Mouse (Mus musculus) heart, embryonic 12.5 days (tissue): ENCODE measurements around the gene Cox7b. TPM values are rescaled to one million over a fixed set of nuclear protein-coding genes. Genes with fewer than 3 reads are reported as not detected.
"Not testable (repeated sequence)": the region's sequence is repeated elsewhere in the genome, so short reads cannot be mapped to it uniquely, and the experiment has no call there.

ENCODE experiments used
- ATAC-seq: fragments of 200-750 bp; cut with Nextera tagmentation; 2 replicates; pipeline ENCODE4 v1.8.0; 2017; ENCODE audit warnings: moderate TSS enrichment, moderate library complexity; ENCODE audit not compliant: insufficient number of reproducible peaks, low FRiP score
- H3K27ac ChIP-seq: fragments of 300-500 bp; sonication (generic); 2 replicates; pipeline ENCODE4 v1.5.1; 2016; ENCODE audit warnings: mild to moderate bottlenecking, moderate library complexity; ENCODE audit not compliant: poor library complexity, severe bottlenecking
- H3K27me3 ChIP-seq: fragments of 300-500 bp; sonication (generic); replicated peaks from 2 replicates; pipeline ENCODE4 v1.6.1; 2016; ENCODE audit warnings: mild to moderate bottlenecking, moderate library complexity
- H3K36me3 ChIP-seq: fragments of 300-500 bp; sonication (generic); 2 replicates; pipeline ENCODE4 v1.6.1; 2016; ENCODE audit warnings: mild to moderate bottlenecking, moderate library complexity
- H3K4me1 ChIP-seq: fragments of 300-500 bp; sonication (generic); replicated peaks from 2 replicates; pipeline ENCODE4 v1.6.1; 2016; ENCODE audit warnings: mild to moderate bottlenecking
- H3K4me2 ChIP-seq: fragments of 300-500 bp; sonication (generic); 2 replicates; pipeline ENCODE4 v1.6.1; 2016; ENCODE audit warnings: mild to moderate bottlenecking, moderate library complexity
- H3K4me3 ChIP-seq: fragments of 300-500 bp; sonication (generic); 2 replicates; pipeline ENCODE4 v1.5.1; 2016; ENCODE audit warnings: mild to moderate bottlenecking
- H3K9ac ChIP-seq: fragments of 300-500 bp; sonication (generic); 2 replicates; pipeline ENCODE4 v1.6.1; 2016; ENCODE audit warnings: mild to moderate bottlenecking, moderate library complexity
- H3K9me3 ChIP-seq: fragments of 300-500 bp; sonication (generic); replicated peaks from 2 replicates; pipeline ENCODE4 v1.6.1; 2016; ENCODE audit warnings: mild to moderate bottlenecking, moderate library complexity
- WGBS: fragments of 180-500 bp; shearing (Covaris S2); methylation state at CpG from one replicate; pipeline ENCODE4 v1.1.7; 2016; 5-methylcytosine and 5-hydroxymethylcytosine counted together
- polyA plus RNA-seq: library from polyadenylated mRNA; unstranded; fragments of >200 nt; fragmentation: Nextera tagmentation; extraction: Ambion mirVana; gene quantifications from 2 replicates; pipeline ENCODE4 v1.2.1, GENCODE M21; 2016

The Cox7b gene
- 775 and 814 TPM in 2 replicates for polyA plus RNA-seq

DNA sequence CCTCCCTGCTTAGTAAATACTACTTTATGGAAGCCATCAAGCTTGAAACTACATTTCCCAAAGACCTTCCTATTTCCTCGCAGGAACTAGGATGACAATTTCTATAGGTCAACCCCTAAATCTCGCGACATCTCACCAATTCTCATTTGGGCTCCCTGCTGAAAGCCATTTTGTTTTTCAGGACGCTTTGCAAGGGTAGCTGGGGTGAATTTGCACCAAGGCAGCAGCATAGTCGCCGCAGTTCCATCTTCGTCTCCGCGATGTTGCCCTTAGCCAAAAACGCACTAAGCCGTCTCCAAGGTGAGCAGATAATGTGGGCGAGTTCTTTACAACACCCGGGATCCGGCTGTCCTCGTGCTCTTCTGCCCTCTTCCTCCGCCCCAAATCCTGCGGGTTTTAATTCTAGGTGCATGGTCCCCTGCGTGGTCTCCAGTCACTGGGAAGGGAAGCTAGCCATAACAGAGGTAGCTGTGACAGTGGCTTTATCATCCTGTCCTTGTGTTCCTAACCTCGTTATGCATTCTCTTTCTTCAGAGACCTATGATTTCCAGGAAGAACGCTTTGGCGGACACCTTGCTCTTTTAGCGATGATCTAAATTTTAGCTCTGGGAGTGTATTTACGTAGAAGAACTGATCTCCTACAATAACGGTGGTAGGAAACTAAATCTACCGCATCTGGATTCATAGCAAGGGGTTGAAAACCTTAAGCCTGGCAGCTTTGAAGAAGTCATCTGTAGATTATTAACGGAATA is at the start of gene Cox7b:
Gene Cox7b, plus strand, starts transcription at position 130 of the 752 bp plus-strand sequence.
- peak; percentile 45; the same call in 1 of the 2 replicates for ATAC-seq
- Histone ChIP-seq H3K27ac (peak within 1 kb of the TSS; percentile 94), H3K36me3 (peaks cover 18% of the 10 kb centered on the region; the same call in 1 of the 2 replicates), H3K9me3 (no peaks in the 10 kb centered on the region), H3K4me3 (peak within 1 kb of the TSS; percentile 70), H3K4me1 (peaks cover 3% of the 10 kb centered on the region), H3K27me3 (no peaks in the 10 kb centered on the region), H3K9ac (peak within 1 kb of the TSS; percentile 80), H3K4me2 (peak within 1 kb of the TSS; percentile 41)
- 15% methylated on average over 26 of the region's 26 CpGs for WGBS

DNA sequence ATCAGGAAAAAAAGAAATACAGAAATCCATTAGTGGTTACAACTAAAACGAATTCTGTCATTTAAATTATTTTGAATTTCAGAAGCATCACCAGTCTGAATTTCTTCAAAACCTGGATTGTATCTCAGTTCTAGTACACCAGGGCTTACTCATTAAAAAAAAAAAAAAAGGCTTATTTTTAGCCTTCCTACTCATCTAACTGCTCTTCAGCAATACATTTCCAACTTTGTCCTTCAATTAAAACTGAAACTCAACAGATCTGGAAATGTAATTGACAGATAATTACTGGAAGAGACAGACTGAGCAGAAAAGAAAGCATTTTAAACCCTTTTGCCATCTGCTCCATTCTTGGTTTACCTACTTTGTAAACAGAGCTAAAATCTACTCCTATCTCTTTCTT is 13.9 kb upstream of the Cox7b start:
- H3K4me3 ChIP-seq = no peak overlapping the region
- no peaks in the 10 kb centered on the region for H3K27me3 ChIP-seq
- H3K27ac ChIP-seq = no peak overlapping the region
- no peak overlapping the region for H3K9ac ChIP-seq
- no peak overlapping the region for H3K4me2 ChIP-seq
- no peak for ATAC-seq
- no peaks in the 10 kb centered on the region for H3K4me1 ChIP-seq
- 45% methylated on average over 1 of the region's 1 CpGs for WGBS
- peaks cover 11% of the 10 kb centered on the region for H3K36me3 ChIP-seq
- no peaks in the 10 kb centered on the region for H3K9me3 ChIP-seq

DNA sequence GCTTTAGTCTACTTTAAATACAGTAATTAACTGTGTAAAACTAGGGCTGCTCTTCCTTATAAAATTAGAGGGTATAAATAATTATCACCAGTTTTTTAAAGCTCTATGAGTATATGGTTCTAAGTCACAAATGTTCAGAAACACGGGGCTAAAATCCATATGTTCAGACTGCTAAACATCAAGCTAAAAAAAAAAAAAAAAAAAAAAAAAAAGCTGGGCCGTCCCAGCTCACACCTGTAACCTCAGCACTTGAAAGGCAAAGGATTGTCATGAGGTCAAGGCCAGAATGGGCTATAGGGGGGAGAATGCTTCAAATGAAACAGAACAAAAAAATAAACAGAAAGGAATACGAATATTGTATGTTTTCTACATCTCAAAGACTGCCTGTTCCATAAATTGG is 4.7 kb upstream of the Cox7b start:
- H3K27ac ChIP-seq = peak overlapping the region; percentile 91; the same call in 1 of the 2 replicates
- H3K27me3 ChIP-seq = no peaks in the 10 kb centered on the region
- peak overlapping the region; percentile 69 for H3K4me3 ChIP-seq
- H3K4me2 ChIP-seq = peak overlapping the region; percentile 61
- H3K9ac ChIP-seq = peak overlapping the region; percentile 81
- H3K36me3 ChIP-seq = no peaks in the 10 kb centered on the region
- WGBS = 13% methylated on average over 3 of the region's 3 CpGs
- no peaks in the 10 kb centered on the region for H3K9me3 ChIP-seq
- H3K4me1 ChIP-seq = peaks cover 8% of the 10 kb centered on the region
- ATAC-seq = no peak

DNA sequence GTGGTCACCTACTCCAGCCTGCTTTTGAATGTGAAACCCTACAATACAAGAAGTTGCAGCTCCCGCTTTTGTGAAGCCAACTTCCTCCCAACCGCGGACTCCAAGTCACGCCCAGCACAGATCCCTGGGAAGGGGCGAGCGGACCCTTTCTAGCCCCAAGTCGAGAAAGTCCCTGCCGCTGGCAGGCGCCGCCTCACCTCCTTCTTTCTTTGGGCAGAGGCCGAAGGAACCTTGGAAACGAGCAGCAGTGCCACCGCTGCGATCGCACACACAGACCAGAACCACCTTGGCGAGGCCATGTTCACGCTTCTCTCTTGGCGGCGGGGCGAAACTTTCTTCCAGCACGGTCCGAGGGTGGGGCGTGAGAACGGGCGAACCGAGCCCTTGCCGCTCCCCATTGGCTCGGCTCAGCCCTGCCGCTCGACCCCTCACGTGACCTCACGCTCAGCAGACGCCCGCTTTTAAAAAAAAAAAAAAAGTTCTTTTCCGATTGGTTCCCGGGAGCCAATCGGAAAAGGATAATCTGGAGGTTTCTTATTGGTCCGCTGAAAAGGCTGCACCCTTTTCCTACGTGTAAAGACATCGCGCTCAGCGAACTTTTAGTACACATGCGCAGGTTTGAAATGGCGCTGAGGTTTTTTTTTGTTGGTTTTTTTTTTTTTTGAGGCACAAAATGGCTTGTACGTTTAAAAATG is 3.9 kb upstream of the Cox7b start, which contains the start of gene Magt1:
Gene Magt1, minus strand, starts transcription at position 442 of the 695 bp plus-strand sequence.
- peaks cover 8% of the 10 kb centered on the region for H3K4me1 ChIP-seq
- no peaks in the 10 kb centered on the region for H3K36me3 ChIP-seq
- H3K4me2 ChIP-seq = peak within 1 kb of the TSS; percentile 61
- peak within 1 kb of the TSS; percentile 91 for H3K27ac ChIP-seq
- H3K4me3 ChIP-seq = peak within 1 kb of the TSS; percentile 69
- H3K27me3 ChIP-seq = no peaks in the 10 kb centered on the region
- H3K9me3 ChIP-seq = no peaks in the 10 kb centered on the region
- peak; percentile 97 for ATAC-seq
- H3K9ac ChIP-seq = peak within 1 kb of the TSS; percentile 81
- WGBS = 12% methylated on average over 45 of the region's 45 CpGs

DNA sequence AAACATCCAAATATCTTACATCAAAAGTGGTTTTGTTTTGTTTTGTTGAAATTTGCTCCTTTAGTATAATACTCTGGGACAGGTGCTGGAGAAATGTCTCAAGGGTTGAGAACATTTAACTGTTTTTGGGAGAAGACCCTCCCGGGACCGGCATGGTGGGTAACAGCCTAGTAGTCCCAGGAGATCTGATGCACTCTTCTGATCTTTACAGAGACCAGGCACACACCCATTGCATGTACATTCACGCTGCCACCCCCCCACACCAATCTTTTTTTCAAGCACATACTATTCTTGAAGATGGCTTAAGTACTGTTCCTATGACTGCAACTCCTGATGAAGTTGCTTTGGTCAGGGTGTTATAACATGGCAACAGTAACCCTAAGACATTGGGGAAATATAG is 2.9 kb upstream of the Cox7b start:
- peak overlapping the region; percentile 74; the same call in 1 of the 2 replicates for H3K27ac ChIP-seq
- ATAC-seq = no peak
- no peaks in the 10 kb centered on the region for H3K9me3 ChIP-seq
- peak overlapping the region; percentile 17; the same call in 1 of the 2 replicates for H3K4me3 ChIP-seq
- H3K4me1 ChIP-seq = peaks cover 8% of the 10 kb centered on the region
- H3K27me3 ChIP-seq = no peaks in the 10 kb centered on the region
- WGBS = 61% methylated on average over 3 of the region's 3 CpGs
- no peak overlapping the region for H3K9ac ChIP-seq
- peak overlapping the region; percentile 60 for H3K4me2 ChIP-seq
- H3K36me3 ChIP-seq = 0 out of 2 replicates have a peak, but pooled peaks cover 3% of the 10 kb centered on the region

DNA sequence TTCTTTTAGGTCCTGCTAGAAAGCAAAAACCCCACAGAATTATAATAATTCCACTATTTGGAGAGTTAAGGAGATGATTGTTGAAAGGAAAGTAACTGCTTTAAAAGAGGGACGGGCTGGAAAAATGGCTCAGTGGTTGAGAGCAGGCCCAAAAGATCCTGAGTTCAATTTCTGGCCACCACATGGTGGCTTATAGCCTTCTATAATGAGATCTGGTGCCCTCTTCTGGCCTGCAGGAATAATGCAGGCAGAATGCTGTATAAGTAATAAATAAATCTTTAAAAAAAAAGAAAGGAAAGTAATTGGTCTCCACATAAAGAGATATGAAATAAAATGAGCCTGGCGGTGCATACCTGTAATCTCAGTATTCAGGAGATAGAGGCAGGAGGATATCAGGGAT is 2.3 kb upstream of the Cox7b start:
- 30% methylated on average over 2 of the region's 2 CpGs for WGBS

DNA sequence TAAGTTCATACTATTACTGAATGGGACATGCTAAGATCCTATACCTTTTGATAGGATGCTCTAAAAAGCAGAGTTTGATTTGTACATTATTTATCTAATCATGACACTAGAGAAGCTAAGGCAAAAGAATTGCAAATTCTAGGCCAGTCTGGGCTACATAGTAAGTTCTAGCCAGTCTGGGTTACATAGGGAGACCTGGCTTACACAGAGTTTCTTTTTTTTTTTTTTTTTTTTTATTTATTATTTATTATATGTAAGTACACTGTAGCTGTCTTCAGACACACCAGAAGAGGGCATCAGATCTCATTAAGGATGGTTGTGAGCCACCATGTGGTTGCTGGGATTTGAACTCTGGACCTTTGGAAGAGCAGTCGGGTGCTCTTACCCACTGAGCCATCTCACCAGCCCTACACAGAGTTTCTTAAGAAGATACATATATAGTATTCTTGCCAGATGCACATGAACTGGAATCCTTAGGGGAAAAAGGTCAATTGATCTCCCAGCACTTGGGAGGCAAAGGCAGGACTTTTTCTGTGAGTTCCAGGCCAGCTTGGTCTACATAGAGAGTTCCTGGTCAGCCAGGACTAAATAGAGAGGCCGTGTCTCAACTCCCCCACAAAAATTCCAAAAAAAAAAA is 641 bp upstream of the Cox7b start:
- H3K27me3 ChIP-seq, H3K9ac ChIP-seq, H3K9me3 ChIP-seq, H3K4me3 ChIP-seq, H3K27ac ChIP-seq, H3K4me2 ChIP-seq, ATAC-seq, H3K4me1 ChIP-seq: not testable (repeated sequence)
- WGBS = 66% methylated on average over 2 of the region's 2 CpGs
- peaks cover 15% of the 10 kb centered on the region; the same call in 1 of the 2 replicates for H3K36me3 ChIP-seq

More for the DNA sequence above, 2.3 kb upstream of the Cox7b start:
- peaks cover 8% of the 10 kb centered on the region for H3K4me1 ChIP-seq
- 0 out of 2 replicates have a peak, but pooled peaks cover 3% of the 10 kb centered on the region for H3K36me3 ChIP-seq
- no peak overlapping the region for H3K9ac ChIP-seq
- no peak for ATAC-seq
- no peak overlapping the region for H3K4me2 ChIP-seq
- H3K4me3 ChIP-seq = no peak overlapping the region
- no peak overlapping the region for H3K27ac ChIP-seq
- H3K27me3 ChIP-seq = no peaks in the 10 kb centered on the region
- H3K9me3 ChIP-seq = no peaks in the 10 kb centered on the region

DNA sequence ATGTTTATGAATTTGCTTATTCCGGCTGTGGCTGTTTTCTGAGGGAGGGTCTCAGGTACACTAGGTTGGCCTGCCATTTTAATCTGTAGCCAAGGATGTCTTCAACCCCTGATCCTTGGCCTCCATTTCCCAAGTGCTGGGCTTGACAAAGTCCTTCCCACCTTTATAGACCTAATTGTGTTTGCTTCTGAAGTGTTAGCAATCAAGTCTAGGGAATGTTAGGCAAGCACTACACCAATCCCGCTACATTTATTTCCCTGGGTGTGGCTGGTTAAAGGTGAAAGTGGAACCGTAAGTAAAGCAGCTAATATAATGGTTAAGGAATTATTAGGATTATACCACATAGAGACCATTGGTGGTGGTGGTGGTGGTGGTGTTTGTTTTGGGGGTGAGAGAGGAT is 1.6 kb downstream of the Cox7b start:
- Histone ChIP-seq H3K9ac (peak overlapping the region; percentile 51; the same call in 1 of the 2 replicates), H3K36me3 (peaks cover 26% of the 10 kb centered on the region), H3K4me2 (peak overlapping the region; percentile 64)

DNA sequence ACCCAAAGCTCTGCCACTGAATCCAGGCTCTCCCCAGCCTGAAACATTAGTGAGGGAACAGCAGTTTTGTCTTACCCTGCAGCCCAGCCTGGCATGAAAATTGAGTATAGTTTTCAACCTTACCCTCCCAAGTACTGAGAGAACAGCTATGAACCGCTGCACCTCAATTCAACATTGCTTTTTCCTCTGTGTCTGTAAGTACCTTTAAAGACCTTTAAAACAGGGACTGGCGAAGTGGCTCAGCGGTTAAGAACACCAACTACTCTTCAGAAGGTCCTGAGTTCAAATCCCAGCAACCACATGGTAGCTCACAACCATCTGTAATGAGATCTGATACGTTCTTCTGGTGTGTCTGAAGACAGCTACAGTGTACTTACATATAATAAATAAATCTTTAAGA is 2.0 kb downstream of the Cox7b start:
- no peaks in the 10 kb centered on the region for H3K27me3 ChIP-seq
- H3K27ac ChIP-seq = no peak overlapping the region
- H3K9ac ChIP-seq = no peak overlapping the region
- H3K4me2 ChIP-seq = peak overlapping the region; percentile 64
- 93% methylated on average over 4 of the region's 4 CpGs for WGBS
- H3K4me1 ChIP-seq = peaks cover 3% of the 10 kb centered on the region
- no peaks in the 10 kb centered on the region for H3K9me3 ChIP-seq
- no peak for ATAC-seq
- H3K36me3 ChIP-seq = peaks cover 26% of the 10 kb centered on the region
- H3K4me3 ChIP-seq = peak overlapping the region; percentile 31

More for the DNA sequence above, 1.6 kb downstream of the Cox7b start:
- Histone ChIP-seq H3K9me3 (no peaks in the 10 kb centered on the region), H3K4me1 (peaks cover 3% of the 10 kb centered on the region), H3K27me3 (no peaks in the 10 kb centered on the region), H3K4me3 (peak overlapping the region; percentile 31), H3K27ac (no peak overlapping the region)
- 76% methylated on average over 3 of the region's 3 CpGs for WGBS
- ATAC-seq = no peak

DNA sequence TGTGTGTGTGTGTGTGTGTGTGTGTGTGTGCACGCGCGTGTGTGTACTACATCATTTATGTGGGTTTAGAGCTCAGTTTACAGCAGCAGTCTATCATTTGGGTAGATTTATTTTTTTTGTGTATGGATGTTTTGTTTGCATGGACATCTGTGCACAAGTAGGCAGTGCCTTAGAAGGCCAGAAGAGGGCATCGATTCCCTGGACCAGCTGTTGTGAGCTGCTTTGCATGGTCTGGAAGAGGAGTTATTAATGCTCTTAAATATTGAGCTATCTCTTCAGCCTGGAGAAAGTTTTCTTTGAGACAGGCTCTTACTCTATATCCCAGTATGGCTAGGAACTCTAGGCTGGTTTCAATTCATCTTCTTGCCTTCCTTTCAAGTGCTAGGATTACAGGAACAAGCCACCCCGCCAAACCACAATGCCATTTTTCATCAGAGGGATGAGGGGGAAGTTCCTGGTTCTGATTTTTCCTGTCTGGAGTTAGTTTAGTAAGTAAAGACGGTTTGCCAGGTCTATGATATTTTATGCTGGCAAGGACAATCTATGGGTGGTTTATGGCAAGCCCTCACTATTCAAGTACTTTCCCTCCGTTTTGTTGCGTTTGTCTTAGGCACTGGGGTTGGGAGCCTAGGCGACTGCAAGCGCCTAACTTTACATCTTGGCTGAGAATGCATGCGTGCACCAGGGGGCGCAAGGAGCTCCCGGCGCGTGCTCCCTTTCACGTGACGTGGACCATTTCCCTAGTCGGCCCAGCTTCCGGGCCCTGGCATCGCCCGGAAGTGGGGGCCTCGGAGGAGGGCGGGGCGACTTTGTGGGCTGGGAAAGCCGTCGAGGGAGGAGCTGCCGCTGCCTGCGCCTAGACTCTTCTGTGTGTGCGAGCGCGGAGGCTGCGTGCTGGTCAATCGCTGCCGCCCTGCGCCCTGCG is 11.2 kb downstream of the Cox7b start, which contains the start of gene Atp7a:
Gene Atp7a, plus strand, starts transcription at position 859 of the 925 bp plus-strand sequence.
- peak; percentile 98 for ATAC-seq
- Histone ChIP-seq H3K4me3 (peak within 1 kb of the TSS; percentile 53), H3K4me2 (peak within 1 kb of the TSS; percentile 56), H3K9me3 (no peaks in the 10 kb centered on the region), H3K4me1 (no peaks in the 10 kb centered on the region), H3K36me3 (peaks cover 3% of the 10 kb centered on the region), H3K9ac (peak within 1 kb of the TSS; percentile 66), H3K27ac (peak within 1 kb of the TSS; percentile 77), H3K27me3 (no peaks in the 10 kb centered on the region)
- WGBS = 12% methylated on average over 36 of the region's 36 CpGs
